Mouse (Mus musculus): ENCODE data around the gene Palm3.

The Palm3 gene

DNA sequence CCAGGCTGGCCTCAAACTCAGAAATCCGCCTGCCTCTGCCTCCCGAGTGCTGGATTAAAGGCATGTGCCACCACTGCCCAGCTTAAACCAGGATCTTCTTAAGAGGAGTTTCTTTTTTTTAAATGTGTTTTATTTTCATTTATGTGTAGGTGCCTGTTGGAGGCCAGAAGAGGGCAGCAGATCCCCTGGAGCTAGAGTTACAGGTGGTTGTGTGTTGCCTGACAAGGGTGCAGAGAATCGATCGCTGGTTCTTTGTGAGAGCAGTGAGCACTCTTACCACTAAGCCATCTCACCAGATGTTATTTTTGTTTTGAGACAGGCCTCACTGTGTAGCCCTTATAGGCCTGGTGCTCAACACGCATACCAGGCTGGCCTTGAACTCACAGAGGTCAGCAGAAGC lies 5.4 kb upstream of the Palm3 start:
- ATAC-seq (ENCODE audit: insufficient number of reproducible peaks, low FRiP score, low TSS enrichment): no peak

DNA sequence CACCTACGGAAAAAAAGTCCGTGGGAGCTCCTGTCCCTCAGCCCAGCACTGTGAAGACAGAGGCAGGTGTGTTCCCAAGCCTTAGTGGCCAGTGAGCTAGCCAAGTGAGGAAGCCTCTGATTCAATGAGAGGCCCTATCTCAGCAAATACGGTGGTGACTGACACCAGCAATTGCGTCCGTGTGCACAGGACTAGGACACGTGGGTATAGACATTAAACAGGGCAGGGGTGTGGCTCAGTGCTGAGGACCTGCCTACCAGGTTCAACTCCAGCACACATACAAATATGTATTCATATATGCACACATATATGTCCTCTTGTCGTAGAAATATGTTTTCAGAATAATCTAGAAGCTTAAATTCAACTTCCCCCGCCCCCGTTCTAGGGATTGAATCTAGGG lies 1.5 kb upstream of the Palm3 start:
- no peak for ATAC-seq (ENCODE audit: insufficient number of reproducible peaks, low FRiP score, low TSS enrichment)

DNA sequence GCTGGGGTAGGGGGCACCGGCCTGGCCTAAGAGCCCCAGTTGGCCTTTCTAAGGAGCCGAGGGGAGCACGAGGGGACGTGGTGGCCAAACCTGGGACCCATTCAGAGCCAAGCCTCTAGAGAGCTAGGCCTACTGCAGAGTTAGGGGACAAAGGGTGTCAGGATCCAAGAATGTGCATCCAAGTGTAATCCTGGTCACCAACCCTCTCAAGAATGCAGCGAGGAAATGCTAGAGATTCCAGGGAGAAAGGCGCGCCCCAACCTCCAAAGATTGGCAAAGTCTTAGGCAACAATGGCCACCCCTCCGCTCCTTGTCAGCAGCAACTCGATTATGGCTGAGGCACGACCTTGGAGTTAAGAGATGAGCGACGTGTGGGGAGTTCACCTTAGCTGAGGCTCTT lies 298 bp downstream of the Palm3 start:
- no peak for ATAC-seq (ENCODE audit: insufficient number of reproducible peaks, low FRiP score, low TSS enrichment)

DNA sequence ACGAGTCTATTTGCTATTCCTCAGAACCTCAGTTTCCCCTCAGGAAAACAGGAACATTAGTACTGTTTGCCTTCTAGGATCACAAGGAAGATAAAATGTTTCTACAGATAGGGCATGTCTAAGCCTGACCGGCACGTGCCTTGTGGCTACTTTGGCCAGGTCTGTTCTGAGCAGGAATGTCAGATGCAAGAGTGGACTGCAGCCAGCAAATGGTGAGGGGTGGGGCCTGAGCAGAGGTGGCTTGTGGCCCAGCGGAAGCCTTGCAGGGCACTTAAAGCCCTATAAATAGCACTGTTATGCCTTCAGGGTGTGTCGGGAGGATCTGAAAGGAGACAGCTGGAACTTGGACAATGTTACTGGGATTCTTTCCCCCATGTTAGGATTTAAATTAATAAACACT lies 1.8 kb downstream of the Palm3 start:
- no peak for ATAC-seq (ENCODE audit: insufficient number of reproducible peaks, low FRiP score, low TSS enrichment)

DNA sequence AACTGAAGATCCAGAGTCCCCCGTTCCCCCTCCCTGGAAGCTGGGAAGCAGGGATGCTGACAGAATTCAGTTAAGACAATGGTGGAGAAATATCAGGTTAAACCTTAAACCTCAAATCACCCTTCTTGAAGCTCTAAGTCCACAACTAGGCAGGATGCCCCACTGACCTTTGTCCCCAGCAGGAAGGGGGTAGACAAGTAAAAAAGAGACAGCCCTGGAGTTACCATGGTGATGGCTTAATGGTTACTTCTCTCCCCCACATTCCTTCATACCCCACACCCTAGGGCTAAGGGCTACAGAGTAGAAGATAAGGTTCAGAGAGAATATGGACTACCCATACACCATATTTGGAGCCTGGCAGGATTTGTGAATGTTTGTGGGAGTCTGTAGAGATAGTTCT lies 2.4 kb downstream of the Palm3 start:
- no peak for ATAC-seq (ENCODE audit: insufficient number of reproducible peaks, low FRiP score, low TSS enrichment)

DNA sequence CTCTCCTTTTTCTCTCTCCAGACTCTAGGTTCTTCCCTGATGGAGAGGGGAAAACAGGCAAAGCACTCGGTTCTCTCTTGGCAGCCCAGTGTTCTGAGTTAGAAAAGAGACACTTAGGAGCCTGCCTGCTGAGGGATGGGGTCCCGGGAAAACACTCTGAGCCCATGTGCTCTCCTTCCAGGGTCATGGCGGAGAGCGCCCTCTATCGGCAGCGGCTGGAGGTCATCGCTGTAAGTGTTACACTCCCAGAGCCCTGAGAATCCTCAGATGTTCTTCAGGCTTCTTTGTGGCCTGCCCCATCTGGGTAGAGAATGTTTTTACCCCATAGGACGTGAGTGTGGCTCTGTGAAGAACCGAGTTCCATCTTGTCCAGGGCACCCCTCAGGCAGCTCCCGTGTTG lies 2.9 kb downstream of the Palm3 start:
- ATAC-seq (ENCODE audit: insufficient number of reproducible peaks, low FRiP score, low TSS enrichment): no peak

DNA sequence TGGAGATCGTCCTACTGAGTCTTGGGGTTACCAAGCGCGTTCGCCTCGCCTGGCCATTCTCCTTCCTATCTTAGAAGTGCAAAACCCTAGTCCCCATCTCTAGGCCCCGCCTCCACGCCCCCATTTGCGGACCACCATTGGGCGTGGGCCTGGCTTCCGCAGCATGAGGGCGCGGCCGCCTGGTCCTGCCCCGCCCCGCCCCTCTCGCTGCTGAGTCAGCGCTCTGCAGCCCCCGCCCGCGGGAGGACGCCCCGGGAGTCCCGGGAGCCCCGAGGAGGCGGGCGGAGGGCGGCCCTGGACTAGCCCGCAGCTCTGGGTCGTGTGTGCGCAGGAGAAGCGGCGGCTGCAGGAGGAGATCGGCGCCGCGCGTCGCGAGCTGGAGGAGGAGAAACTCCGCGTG lies 4.6 kb downstream of the Palm3 start:
- no peak for ATAC-seq (ENCODE audit: insufficient number of reproducible peaks, low FRiP score, low TSS enrichment)

DNA sequence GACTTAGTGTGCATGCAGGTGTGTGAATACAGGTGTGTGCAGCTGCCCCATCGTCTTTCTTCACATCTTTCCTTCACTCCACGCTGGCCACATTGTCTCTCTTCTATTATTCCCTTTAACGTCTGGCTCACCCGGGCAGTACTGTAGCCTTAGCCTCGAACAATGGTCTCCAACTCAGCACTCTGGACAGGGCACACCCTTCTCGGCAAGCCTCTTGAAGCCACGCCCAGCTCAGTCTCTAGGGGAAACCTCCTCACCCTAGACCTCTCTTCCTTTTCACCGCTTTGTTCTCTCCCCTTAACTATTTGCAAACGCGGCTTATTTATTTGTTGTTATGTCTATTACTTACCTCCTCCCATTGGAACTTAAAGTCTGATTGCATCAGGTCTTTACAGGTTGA lies 6.2 kb downstream of the Palm3 start:
- no peak for ATAC-seq (ENCODE audit: insufficient number of reproducible peaks, low FRiP score, low TSS enrichment)

DNA sequence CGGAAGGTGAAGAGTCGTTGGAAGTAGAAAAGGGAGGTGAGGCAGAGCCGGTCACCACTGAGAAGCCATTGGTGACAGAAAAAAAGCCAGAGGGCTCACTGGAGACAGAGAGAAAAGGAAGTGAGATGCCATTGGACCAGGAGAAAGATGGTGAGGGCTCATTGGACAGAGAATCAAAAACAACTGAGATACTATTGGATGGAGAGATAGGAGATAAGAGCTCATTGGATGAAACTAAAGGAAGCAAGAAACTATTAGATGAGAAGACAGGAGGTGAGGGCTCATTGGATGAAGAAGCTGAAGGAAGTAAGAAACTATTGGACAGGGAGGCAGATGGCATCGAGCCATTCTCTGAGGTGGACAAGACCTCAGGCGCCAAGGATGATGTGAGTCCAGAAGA lies 8.0 kb downstream of the Palm3 start:
- ATAC-seq (ENCODE audit: insufficient number of reproducible peaks, low FRiP score, low TSS enrichment): no peak

DNA sequence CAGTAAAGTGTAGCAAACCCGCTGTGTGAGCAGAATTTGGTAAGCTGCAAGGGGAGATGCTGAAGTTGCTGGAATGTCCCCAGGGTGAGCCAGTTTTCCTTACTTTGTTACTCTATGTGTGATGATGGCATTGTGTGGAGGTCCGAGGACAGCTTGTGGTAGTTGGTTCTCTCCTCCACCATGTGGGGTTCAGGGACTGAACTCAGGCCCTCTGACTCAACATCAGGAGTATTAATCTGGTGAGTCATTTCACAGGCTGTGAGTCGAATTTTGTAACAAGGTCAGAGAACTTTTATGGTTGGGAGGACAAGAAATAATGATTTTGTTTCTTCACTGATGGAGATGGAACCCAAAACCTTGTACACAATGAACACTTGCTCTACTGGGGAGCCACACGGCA lies 11.5 kb downstream of the Palm3 start:
- ATAC-seq (ENCODE audit: insufficient number of reproducible peaks, low FRiP score, low TSS enrichment): no peak

DNA sequence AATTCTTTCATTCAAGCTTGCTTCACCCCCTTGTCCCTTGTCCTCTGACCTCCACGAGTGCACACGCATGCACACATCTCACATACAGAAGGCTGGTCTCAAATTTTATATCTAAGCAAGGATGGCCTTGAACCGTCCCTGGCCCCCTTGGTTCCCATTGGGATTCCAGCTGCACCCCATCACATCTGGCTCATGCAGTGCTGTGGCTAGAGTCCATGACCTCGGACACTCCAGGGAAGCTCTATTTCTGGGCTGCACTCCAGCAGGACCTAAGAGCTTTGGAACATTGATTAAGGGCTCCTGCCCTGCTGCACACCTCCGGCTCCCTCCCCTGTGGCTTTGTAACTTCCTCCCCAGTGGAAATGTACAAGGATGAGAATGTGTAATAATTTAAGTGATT lies 16.7 kb downstream of the Palm3 start:
- ATAC-seq (ENCODE audit: insufficient number of reproducible peaks, low FRiP score, low TSS enrichment): no peak

DNA sequence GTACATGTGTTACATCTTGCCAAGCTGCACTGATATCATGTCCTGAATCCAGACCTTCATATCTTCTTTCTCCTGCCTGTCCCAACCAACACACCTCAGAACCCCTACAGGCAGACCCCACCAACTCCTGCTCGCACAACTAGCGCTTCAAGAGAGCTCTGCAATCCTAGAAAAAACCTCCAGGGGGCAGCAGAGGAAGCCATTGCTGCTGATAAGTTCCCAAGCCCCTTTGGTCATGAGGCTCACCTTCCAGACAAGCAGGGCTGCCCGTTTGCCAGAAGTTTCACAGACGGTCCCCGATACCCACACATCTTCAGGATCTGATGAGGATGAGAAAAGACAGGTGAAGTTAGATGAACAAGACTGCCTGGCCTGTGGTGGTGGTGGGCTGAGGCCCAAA lies 17.8 kb downstream of the Palm3 start:
- peak; percentile 26; the same call in 1 of the 2 replicates for ATAC-seq (ENCODE audit: insufficient number of reproducible peaks, low FRiP score, low TSS enrichment)

DNA sequence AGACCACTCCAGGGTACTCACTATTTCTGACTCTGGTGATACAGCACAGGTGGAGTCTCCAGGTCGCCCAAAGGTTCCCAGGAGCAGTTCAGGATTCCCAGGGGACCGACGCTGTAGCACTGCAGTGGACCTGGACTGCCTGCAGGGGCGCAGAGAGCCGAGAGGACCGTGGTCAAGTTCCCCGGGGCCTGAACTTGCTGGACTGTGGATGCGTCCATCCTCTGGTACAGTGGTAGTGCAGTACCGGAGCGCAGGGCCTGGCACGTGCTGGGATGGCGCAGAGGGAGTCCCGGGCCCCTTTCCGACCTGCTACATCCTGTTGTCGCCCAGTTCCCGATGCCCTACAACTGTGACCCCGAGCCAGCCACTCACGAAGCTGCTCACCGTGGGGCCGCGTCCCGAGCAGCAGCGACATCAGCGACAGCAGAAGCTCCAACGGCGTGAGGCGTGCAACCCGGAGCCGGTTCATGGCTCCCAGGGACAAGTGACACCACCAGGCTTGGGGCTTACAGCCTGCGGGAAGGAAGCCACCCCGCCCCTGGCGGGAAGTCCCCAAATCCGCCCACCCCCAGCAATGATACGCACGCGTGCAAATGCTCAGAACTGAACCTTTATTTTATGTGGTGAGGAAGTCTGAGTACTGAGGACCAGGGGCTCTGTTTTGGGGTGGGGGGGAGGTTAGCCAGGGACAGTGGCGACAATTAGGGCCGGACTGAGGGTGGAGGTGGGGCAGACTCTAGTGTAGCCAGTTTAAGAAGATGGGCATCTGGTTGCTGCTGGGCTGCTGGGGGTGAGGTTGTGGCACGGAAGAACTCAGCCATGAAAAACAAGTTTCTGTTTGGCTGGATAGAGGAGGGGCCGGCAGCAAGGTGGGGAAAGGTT lies 21.0 kb downstream of the Palm3 start, which contains the start of gene Il27ra:
Gene Il27ra (minus strand): TSS at position 524 of the 882 bp plus-strand sequence.
- no peak for ATAC-seq (ENCODE audit: insufficient number of reproducible peaks, low FRiP score, low TSS enrichment)

DNA sequence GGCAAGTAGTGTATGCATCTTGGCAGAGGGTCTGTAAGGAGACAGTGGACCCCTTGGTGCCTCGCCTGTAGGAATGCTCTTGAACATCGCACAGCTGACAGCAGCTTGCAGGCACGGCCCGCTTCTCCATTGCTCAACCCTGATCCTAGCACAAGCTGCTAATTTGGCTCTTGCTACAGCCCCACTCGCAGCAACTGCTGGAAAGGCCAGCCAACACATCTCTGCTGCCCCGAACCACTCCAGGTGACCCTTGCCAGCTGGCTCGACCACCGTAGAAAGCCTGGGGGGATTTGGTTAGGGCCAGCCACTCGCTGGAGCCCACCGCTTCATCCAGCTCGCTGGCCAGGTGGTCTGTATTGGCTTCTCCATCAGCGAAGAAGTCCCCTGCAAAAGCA lies 21.7 kb downstream of the Palm3 start:
- ATAC-seq (ENCODE audit: insufficient number of reproducible peaks, low FRiP score, low TSS enrichment): no peak

DNA sequence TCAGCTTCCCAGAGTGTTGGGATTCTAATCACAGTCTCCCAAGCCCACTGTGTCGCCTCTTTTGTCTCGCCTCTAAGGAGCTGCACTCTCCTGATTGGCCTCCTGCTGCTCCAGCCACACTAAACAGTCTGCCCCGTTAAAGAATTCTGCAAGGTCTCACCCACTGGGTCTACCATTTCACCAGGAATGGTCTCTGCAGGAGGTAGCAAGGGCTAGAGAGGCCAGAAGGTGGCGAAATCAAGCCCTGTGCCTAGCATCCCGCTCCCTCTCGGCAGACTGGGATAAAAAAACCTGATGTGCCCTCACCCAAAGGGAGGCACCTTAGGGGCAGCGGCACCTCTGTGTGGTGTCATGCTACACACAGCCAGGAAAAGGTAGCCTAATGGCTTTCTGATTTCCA lies 22.8 kb downstream of the Palm3 start:
- no peak for ATAC-seq (ENCODE audit: insufficient number of reproducible peaks, low FRiP score, low TSS enrichment)

DNA sequence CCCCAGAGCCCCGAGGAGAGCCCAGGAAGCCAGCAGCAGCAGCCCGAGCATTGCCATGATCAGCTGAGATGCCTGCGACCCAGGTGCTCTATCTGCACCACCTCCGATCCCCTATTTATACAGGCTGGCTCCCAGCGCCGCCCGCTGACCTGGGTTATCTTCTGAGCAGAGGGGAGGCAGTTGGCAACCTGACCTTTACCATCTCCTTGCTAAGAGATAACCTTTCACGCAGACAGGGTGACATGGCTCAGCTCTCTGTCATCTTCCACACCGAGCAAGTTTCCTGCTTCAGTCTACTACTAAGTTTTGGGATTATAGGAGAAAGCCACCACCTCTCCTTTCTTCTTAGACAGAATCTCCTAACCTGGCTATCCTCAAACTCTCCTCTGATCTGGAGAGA lies 23.6 kb downstream of the Palm3 start, which contains the start of gene Rln3:
Gene Rln3 (minus strand): TSS at position 101 of the 400 bp plus-strand sequence.
- no peak for ATAC-seq (ENCODE audit: insufficient number of reproducible peaks, low FRiP score, low TSS enrichment)

DNA sequence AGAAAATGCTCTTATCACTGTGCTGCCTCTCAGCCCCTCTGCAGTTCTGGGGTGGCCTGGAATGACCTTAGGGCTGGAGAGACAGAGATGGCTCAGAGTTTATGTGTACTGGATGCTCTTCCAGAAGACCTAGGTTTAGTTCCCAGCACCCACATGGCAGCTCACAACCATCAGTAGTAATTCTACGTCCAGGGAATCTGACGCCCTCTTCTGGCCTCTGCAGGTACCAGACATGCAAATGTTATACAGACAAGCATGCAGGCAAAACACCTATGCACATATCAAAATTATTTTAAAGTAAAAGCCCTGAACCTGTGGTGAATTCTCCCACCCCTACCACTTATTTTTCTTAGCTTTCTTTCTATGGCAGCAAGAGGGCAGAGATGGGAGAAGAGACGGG lies 25.2 kb downstream of the Palm3 start:
- no peak for ATAC-seq (ENCODE audit: insufficient number of reproducible peaks, low FRiP score, low TSS enrichment)

DNA sequence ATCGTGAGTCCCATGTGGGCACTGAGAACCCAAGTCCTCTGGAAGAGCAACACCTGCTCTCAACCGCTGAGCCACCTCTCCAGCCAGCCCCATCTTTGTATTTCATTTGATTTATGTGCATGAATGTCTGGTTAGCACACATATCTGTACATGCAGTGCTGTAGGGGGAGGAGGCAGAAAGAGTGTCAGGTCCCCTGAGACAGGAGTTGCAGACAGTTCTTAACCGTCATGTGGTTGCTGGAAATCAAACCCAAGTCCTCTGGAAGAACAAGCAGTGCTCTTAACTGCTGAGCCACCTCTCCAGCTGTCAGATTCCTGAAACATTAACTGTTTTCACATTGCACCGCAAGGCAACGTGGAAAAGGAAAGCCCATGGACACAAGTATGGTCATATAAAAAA lies 26.9 kb downstream of the Palm3 start:
- ATAC-seq (ENCODE audit: insufficient number of reproducible peaks, low FRiP score, low TSS enrichment): no peak

DNA sequence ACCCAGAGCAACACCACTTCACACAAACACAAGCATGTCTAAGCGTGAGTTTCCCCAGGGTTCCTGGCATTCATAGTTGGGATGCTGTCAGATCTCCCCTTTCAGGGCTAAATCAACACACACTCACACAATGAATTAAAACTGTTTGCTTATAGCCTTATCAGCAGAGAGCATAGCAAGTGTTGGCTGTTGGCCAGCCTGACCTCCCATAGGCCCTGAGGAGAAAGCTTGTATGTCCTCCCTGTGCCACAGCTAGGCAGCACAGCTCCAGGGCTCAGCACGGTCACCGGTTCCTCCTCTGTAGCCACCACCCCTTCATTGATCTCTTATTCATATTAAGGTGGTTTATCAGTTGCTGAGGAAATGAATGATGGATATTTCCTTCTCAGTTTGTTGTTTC lies 31.5 kb downstream of the Palm3 start:
- ATAC-seq (ENCODE audit: insufficient number of reproducible peaks, low FRiP score, low TSS enrichment): no peak

DNA sequence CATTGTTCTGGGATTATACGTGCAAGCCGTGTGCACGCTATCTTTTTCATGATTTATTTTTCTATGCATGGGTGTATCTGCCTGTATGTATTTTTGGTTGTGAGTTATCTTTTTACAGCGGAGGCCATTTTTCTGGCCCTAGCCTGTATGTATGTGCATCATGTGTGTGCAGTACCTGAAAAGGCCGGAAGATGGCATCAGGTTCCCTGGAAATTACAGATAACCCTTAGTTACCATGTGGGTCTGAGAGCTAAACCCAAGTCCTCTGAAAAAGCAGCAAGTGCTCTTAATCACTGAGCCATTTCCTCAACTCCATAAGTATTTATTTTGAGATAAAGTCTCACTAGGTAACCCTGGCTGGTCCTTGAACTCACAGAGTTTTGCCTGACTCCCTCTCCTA lies 32.0 kb downstream of the Palm3 start:
- ATAC-seq (ENCODE audit: insufficient number of reproducible peaks, low FRiP score, low TSS enrichment): no peak

DNA sequence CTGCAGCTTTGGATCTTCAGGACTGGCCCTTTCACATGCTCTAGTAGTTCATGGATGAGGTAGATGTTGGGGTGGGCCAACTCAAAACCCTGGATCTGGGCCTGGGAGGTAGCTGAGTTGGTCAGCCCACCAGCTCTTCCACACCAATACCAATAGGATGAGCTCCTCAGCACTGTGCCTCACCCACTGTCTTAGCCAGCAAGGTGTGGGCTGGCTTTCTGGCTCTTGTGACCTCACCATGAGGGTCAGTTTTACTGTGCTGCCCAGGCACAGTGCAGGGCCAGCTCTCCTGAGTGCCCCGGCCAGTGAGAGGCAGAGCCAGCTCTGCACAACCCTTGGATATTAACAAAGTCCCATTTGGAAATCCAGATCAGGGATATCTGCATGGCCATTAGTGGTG lies 36.6 kb downstream of the Palm3 start:
- ATAC-seq (ENCODE audit: insufficient number of reproducible peaks, low FRiP score, low TSS enrichment): no peak

DNA sequence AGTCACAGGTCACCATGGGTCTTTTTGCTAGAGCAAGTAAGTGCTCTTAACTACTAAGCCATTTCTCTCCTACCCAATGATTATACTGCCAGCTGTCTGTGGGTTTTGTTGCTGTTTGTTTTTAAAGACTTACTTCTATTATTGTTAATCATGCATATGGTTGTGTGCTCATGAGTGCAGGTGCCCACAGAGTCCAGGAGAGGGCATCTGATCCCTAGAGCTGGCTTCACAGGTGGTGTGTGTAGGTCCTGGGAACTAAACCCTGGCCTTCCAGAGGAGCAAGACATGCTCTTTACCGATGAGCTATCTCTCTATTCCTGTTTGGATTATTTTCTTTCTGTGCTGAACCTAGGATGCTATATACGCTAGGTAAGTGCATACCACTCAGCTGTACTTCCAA lies 38.0 kb downstream of the Palm3 start:
- no peak for ATAC-seq (ENCODE audit: insufficient number of reproducible peaks, low FRiP score, low TSS enrichment)
